8 mouse cellular contexts compared by ENCODE assay signal in the genomic region with DNA sequence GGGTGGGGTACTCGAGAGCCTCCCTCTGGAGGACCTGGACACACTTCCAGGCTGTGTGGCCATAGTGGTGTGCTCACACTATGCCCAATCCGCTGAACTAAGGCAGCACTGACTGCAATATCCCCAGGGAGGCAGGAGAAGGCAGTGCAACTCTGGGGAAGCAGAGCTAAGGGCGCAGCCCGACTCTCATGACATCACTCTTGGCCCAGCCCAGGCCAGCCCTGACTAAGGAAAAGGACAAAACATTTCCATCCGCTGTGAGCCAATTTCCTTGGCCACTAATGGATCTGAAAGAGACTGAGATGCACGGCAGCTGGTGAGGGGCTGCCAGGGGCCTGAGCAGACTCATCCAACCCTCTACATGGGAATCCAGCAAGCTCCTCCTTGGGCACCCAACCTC. TPM values are rescaled to one million over a fixed set of nuclear protein-coding genes. Genes with fewer than 3 reads are reported as not detected.
A peak's percentile ranks its signal among the peaks of the same experiment; 100 is the strongest.
DNase-seq lines count a peak whose midpoint lies in the region; ATAC-seq lines count a peak whose summit lies in the region.

No protein-coding gene starts in this region.

- ATAC-seq in frontal cortex, adult (ENCODE audit: low TSS enrichment), result peak; percentile 48; the same call in 1 of the 2 replicates
- ATAC-seq in midbrain, embryonic 14.5 days (ENCODE audit: low FRiP score, low TSS enrichment), result no peak

- WGBS in midbrain, embryonic 14.5 days, result 86% methylated on average over 6 of the region's 6 CpGs

- no peak for DNase-seq in frontal cortex, postnatal 10 days (ENCODE audit: low spot score in 2 of 2)
- DNase-seq in adipocyte (ENCODE audit: low spot score), result peak; percentile 97
- DNase-seq in heart, adult 9 months (ENCODE audit: low spot score in 2 of 2), result peak; percentile 93
- DNase-seq in layer of hippocampus, postnatal 10 days (ENCODE audit: low spot score in 2 of 2), result peak; percentile 55 to 60
- peak; percentile 50 to 84 for DNase-seq in urinary bladder, postnatal 36 days (ENCODE audit: low spot score in 2 of 2)
- no peak for DNase-seq in retina, postnatal 1 day
- no peak for DNase-seq in midbrain, embryonic 14.5 days

- H3K4me2 ChIP-seq in midbrain, embryonic 14.5 days (ENCODE audit: low read length), result no peak overlapping the region

- H3K9me3 ChIP-seq in midbrain, embryonic 14.5 days (ENCODE audit: control insufficient read depth, low read length), result no peaks in the 10 kb centered on the region

- no peaks in the 10 kb centered on the region for H3K27me3 ChIP-seq in midbrain, embryonic 14.5 days (ENCODE audit: control insufficient read depth, insufficient read depth, low read length)

- H3K4me1 ChIP-seq in midbrain, embryonic 14.5 days (ENCODE audit: control insufficient read depth, insufficient read depth, low read length), result no peaks in the 10 kb centered on the region

- H3K4me3 ChIP-seq in midbrain, embryonic 14.5 days (replicated peaks; ENCODE audit: low read depth, low read length), result no peak overlapping the region

- H3K36me3 ChIP-seq in midbrain, embryonic 14.5 days (ENCODE audit: control insufficient read depth, insufficient read depth, low read length), result peaks cover 53% of the 10 kb centered on the region

- no peak overlapping the region for H3K9ac ChIP-seq in midbrain, embryonic 14.5 days (replicated peaks; ENCODE audit: low read length)

- H3K27ac ChIP-seq in midbrain, embryonic 14.5 days (replicated peaks; ENCODE audit: low read depth, low read length), result no peak overlapping the region

RNA-seq across cellular contexts. Expression of gene Tmem184b, which starts 25.7 kb away (rescaled TPM):
- 10 to 100 TPM; 46.1 to 48.1 TPM for total RNA-seq in layer of hippocampus, postnatal 10 days (2021)
- polyA plus RNA-seq in midbrain, embryonic 14.5 days (2014; fragmentation: Nextera tagmentation; extraction: Ambion mirVana), result 32.2 and 36.6 TPM in 2 replicates

RNA-seq across cellular contexts. Expression of gene Maff, which starts 31.3 kb away (rescaled TPM):
- total RNA-seq in layer of hippocampus, postnatal 10 days (2021), result 1 to 10 TPM; 1.7 to 2.0 TPM
- 1.0 and 1.2 TPM in 2 replicates for polyA plus RNA-seq in midbrain, embryonic 14.5 days (2014; fragmentation: Nextera tagmentation; extraction: Ambion mirVana)

RNA-seq across cellular contexts. Expression of gene Pla2g6, which starts 49.5 kb away (rescaled TPM):
- total RNA-seq in layer of hippocampus, postnatal 10 days (2021), result 10 to 100 TPM; 18.3 to 22.5 TPM
- 26.0 and 28.2 TPM in 2 replicates for polyA plus RNA-seq in midbrain, embryonic 14.5 days (2014; fragmentation: Nextera tagmentation; extraction: Ambion mirVana)

Comparison
In these comparisons a context has a peak if more than half of its experiments do, and no peak if none do; other contexts are left out.
1. DNase-seq: peak in adipocyte (single experiment), heart, adult 9 months (2 of 2), layer of hippocampus, postnatal 10 days (2 of 2) and urinary bladder, postnatal 36 days (2 of 2); none in frontal cortex, postnatal 10 days (0 of 2), retina, postnatal 1 day (single experiment) and midbrain, embryonic 14.5 days (single experiment).